Mouse (Mus musculus) ES-Bruce4 (cell line): ENCODE measurements around the gene Pum3. TPM values are rescaled to one million over a fixed set of nuclear protein-coding genes. Genes with fewer than 3 reads are reported as not detected.

Experiments
- H3K27ac ChIP-seq: 2 replicates; pipeline ENCODE4 v1.5.1; 2012; ENCODE audit warnings: low read length, inconsistent platforms; ENCODE audit not compliant: insufficient read depth
- H3K27me3 ChIP-seq: 2 replicates; pipeline ENCODE4 v1.6.1; 2012; ENCODE audit warnings: mild to moderate bottlenecking, low read length, inconsistent platforms; ENCODE audit not compliant: control insufficient read depth, poor library complexity, insufficient read depth, severe bottlenecking
- H3K36me3 ChIP-seq: 2 replicates; pipeline ENCODE4 v1.6.1; 2012; ENCODE audit warnings: inconsistent platforms, mild to moderate bottlenecking, low read length, moderate library complexity; ENCODE audit not compliant: control insufficient read depth, poor library complexity, insufficient read depth, severe bottlenecking
- H3K4me1 ChIP-seq: one replicate; pipeline ENCODE4 v1.8.1; 2011; ENCODE audit warnings: low read length; ENCODE audit not compliant: control insufficient read depth, insufficient read depth
- H3K4me3 ChIP-seq: 2 replicates; pipeline ENCODE4 v1.5.1; 2011; ENCODE audit warnings: low read depth, mild to moderate bottlenecking, low read length
- H3K9ac ChIP-seq: 2 replicates; pipeline ENCODE4 v1.6.1; 2012; ENCODE audit warnings: low read depth, mild to moderate bottlenecking, inconsistent platforms; ENCODE audit not compliant: poor library complexity, severe bottlenecking
- H3K9me3 ChIP-seq: replicated peaks from 2 replicates; pipeline ENCODE4 v1.6.1; 2012; ENCODE audit warnings: mild to moderate bottlenecking, low read length, inconsistent platforms; ENCODE audit not compliant: control insufficient read depth, poor library complexity, insufficient read depth, severe bottlenecking
- CTCF ChIP-seq: IDR thresholded peaks from one replicate; pipeline ENCODE4 v1.8.1; 2011; ENCODE audit warnings: low read depth, low read length
- EP300 ChIP-seq: IDR thresholded peaks from 2 replicates; pipeline ENCODE4 v1.6.1; 2011; ENCODE audit warnings: low read depth, low read length; ENCODE audit not compliant: insufficient read depth
- POLR2A ChIP-seq: IDR thresholded peaks from one replicate; pipeline ENCODE4 v1.8.1; 2011; ENCODE audit warnings: low read length; ENCODE audit not compliant: insufficient read depth
- polyA plus RNA-seq: library from polyadenylated mRNA; stranded (reverse); fragments of >200 nt; gene quantifications from 2 replicates; pipeline ENCODE4 v1.2.4, GENCODE M21; 2011; ENCODE audit warnings: low read depth; ENCODE audit not compliant: missing spikeins, insufficient read depth, insufficient read length

Pum3 gene
- polyA plus RNA-seq, 1 experiment: 201 TPM

- Histone ChIP-seq H3K4me3 (no peak overlapping the region), H3K27ac (no peak overlapping the region), H3K9me3 (no peaks in the 10 kb centered on the region), H3K4me1 (no peaks in the 10 kb centered on the region), H3K36me3 (peaks cover 64% of the 10 kb centered on the region), H3K27me3 (no peaks in the 10 kb centered on the region), H3K9ac (no peak overlapping the region)
- TF ChIP-seq CTCF (no peak), POLR2A (no peak), EP300 (no peak)
Measured at GRCm38 (mm10) chr19:27417375-27417774, 12.2 kb downstream of the Pum3 start.

- Histone ChIP-seq H3K27me3 (no peaks in the 10 kb centered on the region), H3K27ac (no peak overlapping the region), H3K4me1 (no peaks in the 10 kb centered on the region), H3K9ac (no peak overlapping the region), H3K9me3 (no peaks in the 10 kb centered on the region), H3K4me3 (no peak overlapping the region), H3K36me3 (peaks cover 67% of the 10 kb centered on the region)
- TF ChIP-seq POLR2A (no peak), CTCF (peak; percentile 76)
Measured at GRCm38 (mm10) chr19:27416569-27416968, 13.1 kb downstream of the Pum3 start.

DNA sequence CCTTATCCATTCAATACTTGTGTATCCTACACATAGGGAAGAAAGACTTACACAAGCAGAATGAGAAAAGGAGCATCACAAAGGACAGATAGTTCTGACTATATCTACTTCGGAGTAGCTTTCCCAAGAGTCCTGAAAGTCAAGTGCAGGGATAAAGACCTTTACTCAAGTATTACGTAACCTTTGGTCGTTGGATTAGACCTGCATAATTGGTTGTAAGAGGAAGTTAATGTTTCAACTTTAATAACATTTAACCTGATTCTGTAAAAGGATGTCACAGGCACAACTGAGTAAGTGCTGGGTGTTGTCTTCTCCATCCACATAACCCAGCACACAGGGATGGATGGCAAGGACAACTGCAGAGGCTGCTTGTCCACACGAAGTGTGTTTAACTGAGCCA lies 18.3 kb downstream of the Pum3 start:
- peaks cover 53% of the 10 kb centered on the region for H3K36me3 ChIP-seq
- TF ChIP-seq CTCF (no peak), POLR2A (no peak), EP300 (no peak)

GRCm38 (mm10) chr19:27410751-27411150 lies 18.9 kb downstream of the Pum3 start:
- Histone ChIP-seq H3K27ac (no peak overlapping the region), H3K36me3 (peaks cover 50% of the 10 kb centered on the region), H3K27me3 (no peaks in the 10 kb centered on the region), H3K9ac (no peak overlapping the region), H3K4me1 (no peaks in the 10 kb centered on the region), H3K9me3 (no peaks in the 10 kb centered on the region), H3K4me3 (no peak overlapping the region)
- no peak for TF ChIP-seq POLR2A
- TF ChIP-seq CTCF: no peak
- no peak for TF ChIP-seq EP300

More for the DNA sequence above, 18.3 kb downstream of the Pum3 start:
- no peaks in the 10 kb centered on the region for H3K27me3 ChIP-seq
- H3K4me3 ChIP-seq: no peak overlapping the region
- no peak overlapping the region for H3K9ac ChIP-seq
- no peaks in the 10 kb centered on the region for H3K4me1 ChIP-seq
- no peak overlapping the region for H3K27ac ChIP-seq
- no peaks in the 10 kb centered on the region for H3K9me3 ChIP-seq

- H3K4me3 ChIP-seq: no peak overlapping the region
- no peak overlapping the region for H3K9ac ChIP-seq
- peaks cover 41% of the 10 kb centered on the region for H3K36me3 ChIP-seq
- no peaks in the 10 kb centered on the region for H3K27me3 ChIP-seq
- H3K4me1 ChIP-seq: no peaks in the 10 kb centered on the region
- no peaks in the 10 kb centered on the region for H3K9me3 ChIP-seq
- H3K27ac ChIP-seq: no peak overlapping the region
- TF ChIP-seq CTCF (no peak), POLR2A (no peak), EP300 (no peak)
Measured at GRCm38 (mm10) chr19:27409782-27410181, 19.8 kb downstream of the Pum3 start.

DNA sequence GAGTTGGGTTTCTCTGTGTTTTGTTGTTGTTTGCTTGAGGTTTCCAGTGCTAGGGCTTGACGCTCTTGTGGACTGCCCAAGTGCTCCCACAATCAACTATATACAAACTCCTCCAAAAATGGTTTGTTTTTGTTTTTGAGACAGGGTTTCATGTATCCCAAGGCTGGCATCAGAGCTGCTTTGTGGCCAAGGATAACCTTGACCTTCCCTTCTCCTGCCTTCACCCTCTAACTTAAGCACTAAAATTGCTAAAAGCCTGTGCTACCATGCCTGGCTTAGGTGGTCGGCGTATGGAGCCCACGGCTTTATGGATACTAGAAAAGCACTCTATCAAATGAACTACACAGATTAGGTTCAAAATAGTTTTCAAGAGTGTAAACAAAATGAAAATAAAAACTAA lies 20.4 kb downstream of the Pum3 start:
- H3K27me3 ChIP-seq: no peaks in the 10 kb centered on the region
- no peaks in the 10 kb centered on the region for H3K4me1 ChIP-seq
- H3K9me3 ChIP-seq: no peaks in the 10 kb centered on the region
- H3K9ac ChIP-seq: no peak overlapping the region
- no peak overlapping the region for H3K4me3 ChIP-seq
- no peak overlapping the region for H3K27ac ChIP-seq
- peaks cover 39% of the 10 kb centered on the region for H3K36me3 ChIP-seq
- TF ChIP-seq CTCF (no peak), EP300 (no peak), POLR2A (no peak)
